Mouse (Mus musculus): Measurements from ENCODE around the gene Otof. TPM values are rescaled to one million over a fixed set of nuclear protein-coding genes. Genes with fewer than 3 reads are reported as not detected.

Otof gene
- polyA plus RNA-seq, 1 experiment from 2014 or later = 0.53 TPM

GRCm38 (mm10) chr5:30358436-30359099 is 103.2 kb downstream of the Otof start:
- H3K4me1 ChIP-seq (ENCODE audit: control insufficient read depth, insufficient read depth, low read length) = no peaks in the 10 kb centered on the region
- H3K4me2 ChIP-seq (ENCODE audit: low read depth, low read length) = no peak overlapping the region
- no peaks in the 10 kb centered on the region for H3K36me3 ChIP-seq (ENCODE audit: control insufficient read depth, insufficient read depth, low read length)
- no peak for ATAC-seq
- 75% methylated on average over 10 of the region's 10 CpGs for WGBS
- H3K27me3 ChIP-seq (replicated peaks; ENCODE audit: control insufficient read depth, insufficient read depth, low read length) = no peaks in the 10 kb centered on the region
- H3K4me3 ChIP-seq (ENCODE audit: low read length) = no peak overlapping the region
- H3K9me3 ChIP-seq (ENCODE audit: control insufficient read depth, low read length) = no peaks in the 10 kb centered on the region
- H3K27ac ChIP-seq (ENCODE audit: low read length) = no peak overlapping the region
- H3K9ac ChIP-seq (ENCODE audit: low read depth, low read length) = no peak overlapping the region

GRCm38 (mm10) chr5:30356647-30357046 is 105.1 kb downstream of the Otof start:
- no peak overlapping the region for H3K4me3 ChIP-seq (ENCODE audit: low read length)

GRCm38 (mm10) chr5:30355559-30356159 is 106.1 kb downstream of the Otof start:
- no peaks in the 10 kb centered on the region for H3K36me3 ChIP-seq (ENCODE audit: control insufficient read depth, insufficient read depth, low read length)
- H3K4me2 ChIP-seq (ENCODE audit: low read depth, low read length) = no peak overlapping the region
- H3K27me3 ChIP-seq (replicated peaks; ENCODE audit: control insufficient read depth, insufficient read depth, low read length) = no peaks in the 10 kb centered on the region
- WGBS = 79% methylated on average over 14 of the region's 14 CpGs
- no peak overlapping the region for H3K4me3 ChIP-seq (ENCODE audit: low read length)
- H3K9ac ChIP-seq (ENCODE audit: low read depth, low read length) = no peak overlapping the region
- no peaks in the 10 kb centered on the region; the same call in 1 of the 2 replicates for H3K4me1 ChIP-seq (ENCODE audit: control insufficient read depth, insufficient read depth, low read length)
- no peaks in the 10 kb centered on the region for H3K9me3 ChIP-seq (ENCODE audit: control insufficient read depth, low read length)
- H3K27ac ChIP-seq (ENCODE audit: low read length) = no peak overlapping the region
- ATAC-seq = no peak

More at GRCm38 (mm10) chr5:30356647-30357046, 105.1 kb downstream of the Otof start:
- WGBS = 66% methylated on average over 7 of the region's 7 CpGs
- Histone ChIP-seq H3K27me3 (replicated peaks; ENCODE audit: control insufficient read depth, insufficient read depth, low read length) (no peaks in the 10 kb centered on the region), H3K27ac (ENCODE audit: low read length) (no peak overlapping the region), H3K36me3 (ENCODE audit: control insufficient read depth, insufficient read depth, low read length) (no peaks in the 10 kb centered on the region), H3K9ac (ENCODE audit: low read depth, low read length) (no peak overlapping the region), H3K4me2 (ENCODE audit: low read depth, low read length) (no peak overlapping the region), H3K9me3 (ENCODE audit: control insufficient read depth, low read length) (no peaks in the 10 kb centered on the region), H3K4me1 (ENCODE audit: control insufficient read depth, insufficient read depth, low read length) (no peaks in the 10 kb centered on the region; the same call in 1 of the 2 replicates)
- ATAC-seq = no peak

- H3K4me1 ChIP-seq (ENCODE audit: control insufficient read depth, insufficient read depth, low read length) = no peaks in the 10 kb centered on the region; the same call in 1 of the 2 replicates
- no peak for ATAC-seq
- H3K4me2 ChIP-seq (ENCODE audit: low read depth, low read length) = no peak overlapping the region
- 77% methylated on average over 7 of the region's 7 CpGs for WGBS
- H3K4me3 ChIP-seq (ENCODE audit: low read length) = no peak overlapping the region
- no peaks in the 10 kb centered on the region for H3K36me3 ChIP-seq (ENCODE audit: control insufficient read depth, insufficient read depth, low read length)
- no peaks in the 10 kb centered on the region for H3K9me3 ChIP-seq (ENCODE audit: control insufficient read depth, low read length)
- no peak overlapping the region for H3K9ac ChIP-seq (ENCODE audit: low read depth, low read length)
- H3K27me3 ChIP-seq (replicated peaks; ENCODE audit: control insufficient read depth, insufficient read depth, low read length) = no peaks in the 10 kb centered on the region
- H3K27ac ChIP-seq (ENCODE audit: low read length) = no peak overlapping the region
These were observed 106.6 kb downstream of the Otof start for GRCm38 (mm10) chr5:30355114-30355513.

GRCm38 (mm10) chr5:30353605-30354004 is 108.1 kb downstream of the Otof start:
- H3K4me2 ChIP-seq (ENCODE audit: low read depth, low read length) = no peak overlapping the region
- H3K4me3 ChIP-seq (ENCODE audit: low read length) = no peak overlapping the region
- H3K4me1 ChIP-seq (ENCODE audit: control insufficient read depth, insufficient read depth, low read length) = no peaks in the 10 kb centered on the region; the same call in 1 of the 2 replicates
- peak; percentile 89 for ATAC-seq
- H3K27ac ChIP-seq (ENCODE audit: low read length) = no peak overlapping the region
- H3K9ac ChIP-seq (ENCODE audit: low read depth, low read length) = no peak overlapping the region
- WGBS = 48% methylated on average over 3 of the region's 3 CpGs
- no peaks in the 10 kb centered on the region for H3K9me3 ChIP-seq (ENCODE audit: control insufficient read depth, low read length)
- H3K36me3 ChIP-seq (ENCODE audit: control insufficient read depth, insufficient read depth, low read length) = no peaks in the 10 kb centered on the region
- no peaks in the 10 kb centered on the region for H3K27me3 ChIP-seq (replicated peaks; ENCODE audit: control insufficient read depth, insufficient read depth, low read length)

GRCm38 (mm10) chr5:30343886-30344285 is 117.8 kb downstream of the Otof start:
- Histone ChIP-seq H3K36me3 (ENCODE audit: control insufficient read depth, insufficient read depth, low read length) (no peaks in the 10 kb centered on the region), H3K9me3 (ENCODE audit: control insufficient read depth, low read length) (no peaks in the 10 kb centered on the region), H3K4me3 (ENCODE audit: low read length) (no peak overlapping the region), H3K27me3 (replicated peaks; ENCODE audit: control insufficient read depth, insufficient read depth, low read length) (no peaks in the 10 kb centered on the region; the same call in 1 of the 2 replicates), H3K4me1 (ENCODE audit: control insufficient read depth, insufficient read depth, low read length) (peaks cover 5% of the 10 kb centered on the region; the same call in 1 of the 2 replicates), H3K4me2 (ENCODE audit: low read depth, low read length) (no peak overlapping the region), H3K9ac (ENCODE audit: low read depth, low read length) (no peak overlapping the region), H3K27ac (ENCODE audit: low read length) (no peak overlapping the region)
- ATAC-seq = no peak
- WGBS = 49% methylated on average over 5 of the region's 5 CpGs

GRCm38 (mm10) chr5:30343107-30343506 is 118.6 kb downstream of the Otof start:
- Histone ChIP-seq H3K4me2 (ENCODE audit: low read depth, low read length) (peak overlapping the region; percentile 52), H3K36me3 (ENCODE audit: control insufficient read depth, insufficient read depth, low read length) (no peaks in the 10 kb centered on the region), H3K4me1 (ENCODE audit: control insufficient read depth, insufficient read depth, low read length) (peaks cover 5% of the 10 kb centered on the region; the same call in 1 of the 2 replicates), H3K27me3 (replicated peaks; ENCODE audit: control insufficient read depth, insufficient read depth, low read length) (no peaks in the 10 kb centered on the region; the same call in 1 of the 2 replicates), H3K4me3 (ENCODE audit: low read length) (peak overlapping the region; percentile 15), H3K9me3 (ENCODE audit: control insufficient read depth, low read length) (no peaks in the 10 kb centered on the region), H3K9ac (ENCODE audit: low read depth, low read length) (peak overlapping the region; percentile 25; the same call in 1 of the 2 replicates), H3K27ac (ENCODE audit: low read length) (no peak overlapping the region)
- peak; percentile 74 for ATAC-seq
- 5% methylated on average over 9 of the region's 9 CpGs for WGBS

GRCm38 (mm10) chr5:30342601-30343015 is 119.1 kb downstream of the Otof start:
- Histone ChIP-seq H3K9me3 (ENCODE audit: control insufficient read depth, low read length) (no peaks in the 10 kb centered on the region), H3K4me2 (ENCODE audit: low read depth, low read length) (peak overlapping the region; percentile 52), H3K36me3 (ENCODE audit: control insufficient read depth, insufficient read depth, low read length) (no peaks in the 10 kb centered on the region), H3K4me1 (ENCODE audit: control insufficient read depth, insufficient read depth, low read length) (peaks cover 5% of the 10 kb centered on the region; the same call in 1 of the 2 replicates), H3K9ac (ENCODE audit: low read depth, low read length) (peak overlapping the region; percentile 25; the same call in 1 of the 2 replicates), H3K27me3 (replicated peaks; ENCODE audit: control insufficient read depth, insufficient read depth, low read length) (no peaks in the 10 kb centered on the region; the same call in 1 of the 2 replicates), H3K27ac (ENCODE audit: low read length) (no peak overlapping the region), H3K4me3 (ENCODE audit: low read length) (peak overlapping the region; percentile 15)
- 11% methylated on average over 17 of the region's 17 CpGs for WGBS
- peak; percentile 52; the same call in 1 of the 2 replicates for ATAC-seq

- no peak overlapping the region for H3K9ac ChIP-seq (ENCODE audit: low read depth, low read length)
- no peaks in the 10 kb centered on the region; the same call in 1 of the 2 replicates for H3K27me3 ChIP-seq (replicated peaks; ENCODE audit: control insufficient read depth, insufficient read depth, low read length)
- 72% methylated on average over 11 of the region's 11 CpGs for WGBS
- no peak for ATAC-seq
- H3K4me1 ChIP-seq (ENCODE audit: control insufficient read depth, insufficient read depth, low read length) = peaks cover 5% of the 10 kb centered on the region; the same call in 1 of the 2 replicates
- no peaks in the 10 kb centered on the region for H3K36me3 ChIP-seq (ENCODE audit: control insufficient read depth, insufficient read depth, low read length)
- no peak overlapping the region for H3K4me3 ChIP-seq (ENCODE audit: low read length)
- H3K27ac ChIP-seq (ENCODE audit: low read length) = no peak overlapping the region
- H3K9me3 ChIP-seq (ENCODE audit: control insufficient read depth, low read length) = no peaks in the 10 kb centered on the region
- H3K4me2 ChIP-seq (ENCODE audit: low read depth, low read length) = no peak overlapping the region
These were observed 119.9 kb downstream of the Otof start for GRCm38 (mm10) chr5:30341601-30342365.

Measured in intestine, embryonic 16.5 days (tissue).